Mouse (Mus musculus): ENCODE measurements around the gene Olfr433.

DNA sequence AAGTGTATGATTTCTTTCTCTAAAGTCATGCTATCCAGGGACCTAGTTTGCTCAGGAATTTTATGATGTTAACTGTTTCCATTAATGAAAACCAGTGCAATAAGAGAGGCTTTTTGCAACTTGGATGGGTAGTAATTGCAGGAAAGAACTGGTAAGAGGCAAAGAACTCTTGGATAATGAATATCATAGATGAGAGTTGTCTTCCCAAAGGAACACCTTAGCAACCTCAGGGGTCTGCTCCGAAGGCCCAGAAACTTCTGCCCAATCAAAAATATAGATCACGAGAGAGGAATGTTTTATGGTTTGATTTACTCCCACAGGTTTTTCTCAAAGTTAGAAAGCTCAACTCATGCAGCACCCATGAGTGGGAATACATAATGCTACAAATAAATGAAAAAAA, 43.5 kb downstream of the Olfr433 start, which contains the start of gene Olfr429:
- no peak for TF ChIP-seq CTCF (IDR thresholded peaks at IDR 0.05; ENCODE audit: low read depth)
- no peak for TF ChIP-seq EP300 (IDR thresholded peaks at IDR 0.05; ENCODE audit: low read depth)

Data from heart, postnatal 0 days (tissue).